Mouse (Mus musculus): ENCODE data around the gene Dnase1l1. TPM values are rescaled to one million over a fixed set of nuclear protein-coding genes. Genes with fewer than 3 reads are reported as not detected.

Gene Dnase1l1
- polyA plus RNA-seq, 1 experiment = 17.0 TPM

GRCm38 (mm10) chrX:74257746-74258145 is 24.4 kb downstream of the Dnase1l1 start:
- Histone ChIP-seq H3K27me3 (ENCODE audit: control insufficient read depth, insufficient read depth, insufficient read length) (no peaks in the 10 kb centered on the region), H3K4me3 (no peak overlapping the region), H3K4me2 (ENCODE audit: low read depth) (no peak overlapping the region), H3ac (ENCODE audit: control insufficient read depth, insufficient read length) (no peak overlapping the region), H3K36me3 (ENCODE audit: control insufficient read depth, insufficient read depth) (peaks cover 9% of the 10 kb centered on the region), H3K79me2 (ENCODE audit: control insufficient read depth, insufficient read depth) (peaks cover 15% of the 10 kb centered on the region)
- no peak for TF ChIP-seq E2F4 (IDR thresholded peaks at IDR 0.05; ENCODE audit: insufficient read depth)
- no peak for TF ChIP-seq SRF (IDR thresholded peaks at IDR 0.05; ENCODE audit: control insufficient read depth, insufficient read length, low read depth)
- no peak for TF ChIP-seq POLR2AphosphoS2 (IDR thresholded peaks at IDR 0.05; ENCODE audit: insufficient read length, low read depth)
- no peak for TF ChIP-seq POLR2A (IDR thresholded peaks at IDR 0.05; ENCODE audit: insufficient read length, low read depth)
- no peak for TF ChIP-seq TCF12 (IDR thresholded peaks at IDR 0.05; ENCODE audit: insufficient read depth, poor library complexity, severe bottlenecking)
- TF ChIP-seq MAX (IDR thresholded peaks at IDR 0.05; ENCODE audit: low read depth) = no peak
- no peak for TF ChIP-seq TCF3 (IDR thresholded peaks at IDR 0.05; ENCODE audit: insufficient read length, low read depth)
- no peak for TF ChIP-seq MYOD1 (IDR thresholded peaks at IDR 0.05; ENCODE audit: control insufficient read depth in 1 of 3, insufficient read length in 2 of 3, low read depth in 2 of 3)
- no peak for TF ChIP-seq MYOG (IDR thresholded peaks at IDR 0.05; ENCODE audit: control insufficient read depth in 1 of 3, insufficient read depth in 1 of 3, insufficient read length in 2 of 3, low read depth in 2 of 3)
- no peak for TF ChIP-seq CEBPB (IDR thresholded peaks at IDR 0.05; ENCODE audit: insufficient read depth, poor library complexity, severe bottlenecking)
- no peak for TF ChIP-seq USF1 (IDR thresholded peaks at IDR 0.05; ENCODE audit: low read depth)
- TF ChIP-seq REST (IDR thresholded peaks at IDR 0.05; ENCODE audit: insufficient read depth, insufficient read length) = no peak

- Histone ChIP-seq H3K4me3 (peak overlapping the region; percentile 60), H3K27me3 (ENCODE audit: control insufficient read depth, insufficient read depth, insufficient read length) (no peaks in the 10 kb centered on the region), H3K4me2 (ENCODE audit: low read depth) (peak overlapping the region; percentile 70), H3ac (ENCODE audit: control insufficient read depth, insufficient read length) (peak overlapping the region; percentile 77), H3K79me2 (ENCODE audit: control insufficient read depth, insufficient read depth) (peaks cover 15% of the 10 kb centered on the region), H3K36me3 (ENCODE audit: control insufficient read depth, insufficient read depth) (peaks cover 9% of the 10 kb centered on the region)
- no peak for TF ChIP-seq MYOG (IDR thresholded peaks at IDR 0.05; ENCODE audit: control insufficient read depth in 1 of 3, insufficient read depth in 1 of 3, insufficient read length in 2 of 3, low read depth in 2 of 3)
- TF ChIP-seq MYOD1 (IDR thresholded peaks at IDR 0.05; ENCODE audit: control insufficient read depth in 1 of 3, insufficient read length in 2 of 3, low read depth in 2 of 3) = no peak
- no peak for TF ChIP-seq CEBPB (IDR thresholded peaks at IDR 0.05; ENCODE audit: insufficient read depth, poor library complexity, severe bottlenecking)
- TF ChIP-seq MAX (IDR thresholded peaks at IDR 0.05; ENCODE audit: low read depth) = no peak
Measured at GRCm38 (mm10) chrX:74254888-74255565, 27.1 kb downstream of the Dnase1l1 start.

GRCm38 (mm10) chrX:74254153-74254887 is 27.8 kb downstream of the Dnase1l1 start, which contains the start of gene Emd:
Emd (plus strand) TSS chrX:74254687.
- Histone ChIP-seq H3K79me2 (ENCODE audit: control insufficient read depth, insufficient read depth) (peaks cover 15% of the 10 kb centered on the region), H3K4me3 (peak within 1 kb of the TSS; percentile 60), H3K27me3 (ENCODE audit: control insufficient read depth, insufficient read depth, insufficient read length) (no peaks in the 10 kb centered on the region), H3K4me2 (ENCODE audit: low read depth) (peak within 1 kb of the TSS; percentile 70), H3K36me3 (ENCODE audit: control insufficient read depth, insufficient read depth) (peaks cover 9% of the 10 kb centered on the region), H3ac (ENCODE audit: control insufficient read depth, insufficient read length) (peak within 1 kb of the TSS; percentile 77)
- TF ChIP-seq POLR2AphosphoS2 (IDR thresholded peaks at IDR 0.05; ENCODE audit: insufficient read length, low read depth) = peak; percentile 69
- no peak for TF ChIP-seq TCF3 (IDR thresholded peaks at IDR 0.05; ENCODE audit: insufficient read length, low read depth)
- TF ChIP-seq USF1 (IDR thresholded peaks at IDR 0.05; ENCODE audit: low read depth) = no peak
- peak; percentile 79 for TF ChIP-seq POLR2A (IDR thresholded peaks at IDR 0.05; ENCODE audit: insufficient read length, low read depth)
- no peak for TF ChIP-seq CEBPB (IDR thresholded peaks at IDR 0.05; ENCODE audit: insufficient read depth, poor library complexity, severe bottlenecking)
- peak in 1 of 3 experiments; percentile 13 for TF ChIP-seq MYOD1 (IDR thresholded peaks at IDR 0.05; ENCODE audit: control insufficient read depth in 1 of 3, insufficient read length in 2 of 3, low read depth in 2 of 3)

- Histone ChIP-seq H3K27me3 (ENCODE audit: control insufficient read depth, insufficient read depth, insufficient read length) (no peaks in the 10 kb centered on the region), H3K36me3 (ENCODE audit: control insufficient read depth, insufficient read depth) (no peaks in the 10 kb centered on the region), H3K4me2 (ENCODE audit: low read depth) (peak within 1 kb of the TSS; percentile 90), H3K79me2 (ENCODE audit: control insufficient read depth, insufficient read depth) (peaks cover 23% of the 10 kb centered on the region), H3ac (ENCODE audit: control insufficient read depth, insufficient read length) (no peak within 1 kb of the TSS), H3K4me3 (peak within 1 kb of the TSS; percentile 96)
- TF ChIP-seq POLR2AphosphoS2 (IDR thresholded peaks at IDR 0.05; ENCODE audit: insufficient read length, low read depth) (peak; percentile 17), MYOD1 (IDR thresholded peaks at IDR 0.05; ENCODE audit: control insufficient read depth in 1 of 3, insufficient read length in 2 of 3, low read depth in 2 of 3) (peak in 1 of 3 experiments; percentile 44), POLR2A (IDR thresholded peaks at IDR 0.05; ENCODE audit: insufficient read length, low read depth) (peak; percentile 72), MYOG (IDR thresholded peaks at IDR 0.05; ENCODE audit: control insufficient read depth in 1 of 3, insufficient read depth in 1 of 3, insufficient read length in 2 of 3, low read depth in 2 of 3) (peak in 1 of 3 experiments; percentile 60), USF1 (IDR thresholded peaks at IDR 0.05; ENCODE audit: low read depth) (no peak), TCF12 (IDR thresholded peaks at IDR 0.05; ENCODE audit: insufficient read depth, poor library complexity, severe bottlenecking) (no peak), SRF (IDR thresholded peaks at IDR 0.05; ENCODE audit: control insufficient read depth, insufficient read length, low read depth) (peak; percentile 51)
Measured at GRCm38 (mm10) chrX:74249615-74250014, 32.5 kb downstream of the Dnase1l1 start, which contains the start of gene Flna. Flna (minus strand) TSS chrX:74249820.

Data from myocyte (in vitro differentiated cells).